Mouse (Mus musculus) adrenal gland, postnatal 36 days (tissue): ENCODE data around the gene Zfp119a. TPM values are rescaled to one million over a fixed set of nuclear protein-coding genes. Genes with fewer than 3 reads are reported as not detected.
A peak's percentile ranks its signal among the peaks of the same experiment; 100 is the strongest.
"Not testable (repeated sequence)": the region's sequence is repeated elsewhere in the genome, so short reads cannot be mapped to it uniquely, and the experiment has no call there.

ENCODE experiments used
- DNase-seq, 2 experiments: peaks; one replicate each; pipeline ENCODE4 v3.0.0; 2021; ENCODE audit warnings: mixed read lengths in 1 of 2
- long read RNA-seq, 2 experiments: library from polyadenylated mRNA; stranded (forward); transcript quantifications; one replicate each; pipeline ENCODE4 v2.0.0; 2021; ENCODE audit warnings: borderline sequencing depth in 2 of 2
- total RNA-seq, 2 experiments: library from RNA; stranded (reverse); gene quantifications; 2 replicates each; pipeline ENCODE4 v1.2.3; 2021

The Zfp119a gene
- 1 to 10 TPM; 6.6 to 8.4 TPM for total RNA-seq
- long read RNA-seq, experiment 1, transcript Zfp119a-201 (4 exons, 2,018 nt): major isoform, 6 of 6 reads
- long read RNA-seq, experiment 1, partial matches to known transcripts: 0 of 6 reads
- long read RNA-seq, experiment 1, other reads (novel, unspliced or antisense): 0 of 6 reads
- long read RNA-seq, experiment 2, partial matches to known transcripts: 1 of 5 reads
- long read RNA-seq, experiment 2, other reads (novel, unspliced or antisense): 1 of 5 reads

- peak; percentile 81 to 83 for DNase-seq
Measured at GRCm38 (mm10) chr17:55878636-55879369, at the start of gene Zfp119a. Zfp119a (minus strand) TSS chr17:55878930.

DNA sequence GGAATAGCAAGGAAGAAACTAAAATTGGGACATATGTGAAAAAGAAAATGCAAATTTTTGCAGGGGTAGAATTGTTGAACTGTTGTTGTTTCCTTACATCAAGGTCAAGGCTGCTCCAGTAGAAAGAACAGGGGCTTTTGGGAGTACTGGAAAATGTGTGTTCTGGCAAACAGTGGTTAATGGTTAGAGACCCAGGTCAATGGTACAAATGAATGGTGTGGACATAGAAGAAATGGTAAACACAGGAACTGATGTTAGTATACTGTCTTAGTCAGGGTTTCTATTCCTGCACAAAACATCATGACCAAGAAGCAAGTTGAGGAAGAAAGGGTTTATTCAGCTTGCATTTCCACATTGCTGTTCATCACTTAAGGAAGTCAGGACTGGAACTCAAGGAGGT lies 27.9 kb upstream of the Zfp119a start:
- DNase-seq: no peak

- DNase-seq: no peak
Measured at GRCm38 (mm10) chr17:55904131-55904530, 25.4 kb upstream of the Zfp119a start.

GRCm38 (mm10) chr17:55903687-55904086 lies 25.0 kb upstream of the Zfp119a start:
- no peak for DNase-seq

DNA sequence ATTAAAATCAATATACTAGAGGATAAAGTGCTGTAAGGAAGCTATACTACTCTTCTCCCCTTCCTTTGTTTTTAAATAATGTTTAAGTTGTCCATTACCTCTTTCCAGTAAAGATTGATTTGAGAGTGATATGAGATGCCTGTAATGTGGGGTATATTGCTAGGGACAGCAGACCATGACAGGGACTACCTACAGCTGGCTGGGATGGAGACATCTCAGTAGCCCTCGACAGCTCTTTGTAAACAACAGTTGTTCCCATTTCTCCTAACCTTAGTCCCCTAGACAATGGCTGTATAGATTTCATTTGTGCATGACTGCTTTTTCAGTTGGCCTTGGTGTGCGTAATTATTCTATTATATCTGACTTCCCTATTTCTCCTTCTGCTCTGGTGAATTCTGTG lies 24.4 kb upstream of the Zfp119a start:
- DNase-seq: no peak

DNA sequence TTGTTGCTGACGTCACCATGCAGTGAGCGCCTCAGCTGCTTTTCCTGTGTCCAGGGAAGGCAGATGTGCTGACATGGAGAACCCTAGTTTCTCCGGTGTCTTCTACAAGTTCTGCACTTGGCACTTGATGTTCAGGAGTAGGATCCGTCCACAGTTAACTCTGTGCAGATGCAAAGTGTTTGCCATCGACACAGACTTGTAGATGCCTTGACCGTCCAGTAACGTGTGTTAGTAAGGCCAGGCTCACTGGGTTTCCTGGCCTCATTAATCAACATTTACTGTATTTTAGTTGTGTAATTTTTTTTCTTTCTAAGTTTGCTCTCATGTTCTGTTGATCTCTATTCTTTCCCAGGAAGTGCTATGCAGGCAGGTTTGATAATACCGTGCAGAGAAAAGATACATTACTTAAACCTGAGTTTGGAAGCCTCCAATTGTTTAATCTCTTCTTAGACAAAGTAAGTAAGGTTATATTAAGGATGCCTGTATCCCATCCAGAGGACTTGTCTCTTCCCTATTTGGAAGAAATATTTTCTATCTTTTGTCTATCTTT lies 13.8 kb upstream of the Zfp119a start:
- peak in 1 of 2 experiments; percentile 2 for DNase-seq

DNA sequence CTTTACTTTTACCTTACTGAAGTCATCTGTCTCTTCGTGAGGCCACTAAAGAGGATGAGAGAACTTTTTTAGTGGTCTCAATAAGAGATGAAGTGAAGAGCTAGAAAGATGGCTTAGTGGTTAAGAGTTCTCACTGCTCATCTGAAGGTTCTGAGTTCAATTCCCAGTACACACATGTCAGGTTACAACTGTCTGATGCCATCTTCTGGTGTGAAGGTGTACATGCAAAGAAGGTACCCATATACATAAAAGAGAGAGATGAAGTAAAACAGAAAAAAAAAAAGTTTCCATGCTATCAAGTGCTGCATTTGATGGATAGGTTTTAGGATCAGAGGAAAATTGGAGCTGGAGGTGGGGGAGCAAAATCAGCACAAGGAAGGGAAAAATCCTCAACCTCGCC lies 6.2 kb upstream of the Zfp119a start:
- DNase-seq: no peak

- DNase-seq: peak in 1 of 2 experiments; percentile 3
Measured at GRCm38 (mm10) chr17:55883631-55884030, 4.9 kb upstream of the Zfp119a start.

GRCm38 (mm10) chr17:55878282-55878635 lies 471 bp downstream of the Zfp119a start:
- DNase-seq: not testable (repeated sequence)

GRCm38 (mm10) chr17:55877184-55877583 lies 1.5 kb downstream of the Zfp119a start:
- DNase-seq: no peak

DNA sequence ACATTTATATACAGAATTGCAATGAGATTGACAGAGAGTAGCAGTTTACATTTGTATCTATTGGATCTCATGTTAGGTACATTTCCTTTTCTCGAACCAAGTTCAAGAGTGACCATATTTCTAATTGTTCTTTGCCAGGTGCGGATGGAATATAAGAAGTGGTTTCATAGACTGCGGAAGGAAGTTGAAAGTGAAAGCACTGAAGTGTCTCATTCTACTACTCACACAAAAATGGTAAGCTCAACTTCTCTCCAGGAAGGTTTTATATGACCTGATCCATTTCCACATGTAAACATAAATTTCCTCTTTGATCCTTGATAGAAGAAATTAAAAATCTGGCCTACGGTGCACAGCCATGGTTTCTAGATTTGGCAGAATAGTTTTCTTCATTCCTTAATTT lies 35.7 kb downstream of the Zfp119a start:
- no peak for DNase-seq

DNA sequence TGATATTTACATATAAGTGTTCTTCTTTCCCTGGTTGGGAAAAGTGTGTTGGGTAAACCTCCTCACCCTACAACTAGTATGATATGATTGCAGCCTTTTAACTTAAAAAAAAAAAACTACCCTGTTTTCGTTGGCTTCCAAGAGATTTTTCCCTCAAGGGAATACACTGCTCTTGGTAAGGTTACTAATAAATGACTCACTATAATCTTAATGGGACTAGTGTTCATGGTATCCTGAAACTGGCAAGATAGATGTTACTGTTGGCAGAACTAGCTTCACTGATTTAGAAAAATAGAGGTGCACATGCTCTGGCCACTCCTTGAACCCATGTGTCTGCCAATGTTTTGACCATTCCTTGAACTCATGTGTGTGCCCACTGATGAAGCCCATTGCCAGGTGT lies 57.2 kb downstream of the Zfp119a start:
- DNase-seq: no peak

- DNase-seq: no peak
Measured at GRCm38 (mm10) chr17:55816853-55817252, 61.9 kb downstream of the Zfp119a start.

Other genes starting within 250 kb of the Zfp119a start
- gene Pot1b, start 166.3 kb downstream of the Zfp119a start, total RNA-seq: 1 to 10 TPM; 6.2 to 8.6 TPM
- gene Adgre4, start 128.9 kb downstream of the Zfp119a start, total RNA-seq: under 1 TPM; 0.26 to 0.93 TPM
- 1 to 10 TPM; 5.1 to 6.5 TPM for gene Zfp959, start 13.2 kb upstream of the Zfp119a start, total RNA-seq
- 1 to 10 TPM; 3.3 to 4.0 TPM for gene Zfp119b, start 70.6 kb upstream of the Zfp119a start, total RNA-seq
- 1 to 10 TPM; 1.1 to 1.5 TPM for gene Ebi3, start 73.7 kb upstream of the Zfp119a start, total RNA-seq
- gene Yju2, start 80.2 kb upstream of the Zfp119a start, total RNA-seq: 10 to 100 TPM; 13.1 to 15.8 TPM
- gene Shd, start 91.5 kb upstream of the Zfp119a start, total RNA-seq: under 1 TPM; 0.50 to 0.99 TPM
- gene Fsd1, start 107.6 kb upstream of the Zfp119a start, total RNA-seq: 1 to 10 TPM; 1.1 to 1.3 TPM
- gene Stap2, start 126.7 kb upstream of the Zfp119a start, total RNA-seq: 1 to 10 TPM; 5.1 to 7.6 TPM
- gene Mpnd, start 126.8 kb upstream of the Zfp119a start, total RNA-seq: 100 to 1,000 TPM in 1 of 2 experiments, 10 to 100 TPM in 1; 79.6 to 104 TPM
- gene Sh3gl1, start 157.7 kb upstream of the Zfp119a start, total RNA-seq: 10 to 100 TPM; 49.0 to 49.7 TPM
- gene Chaf1a, start 161.5 kb upstream of the Zfp119a start, total RNA-seq: 1 to 10 TPM; 3.5 to 4.7 TPM
- gene Ubxn6, start 196.1 kb upstream of the Zfp119a start, total RNA-seq: 10 to 100 TPM; 73.3 to 86.1 TPM
- 10 to 100 TPM; 59.9 to 62.0 TPM for gene Hdgfl2, start 200.7 kb upstream of the Zfp119a start, total RNA-seq
- gene Plin4, start 230.9 kb upstream of the Zfp119a start, total RNA-seq: 10 to 100 TPM; 75.1 to 86.5 TPM
- gene Plin5, start 238.7 kb upstream of the Zfp119a start, total RNA-seq: 10 to 100 TPM; 36.7 to 62.1 TPM
- 10 to 100 TPM; 15.5 to 31.3 TPM for gene Lrg1, start 243.1 kb upstream of the Zfp119a start, total RNA-seq